In the genomic region with DNA sequence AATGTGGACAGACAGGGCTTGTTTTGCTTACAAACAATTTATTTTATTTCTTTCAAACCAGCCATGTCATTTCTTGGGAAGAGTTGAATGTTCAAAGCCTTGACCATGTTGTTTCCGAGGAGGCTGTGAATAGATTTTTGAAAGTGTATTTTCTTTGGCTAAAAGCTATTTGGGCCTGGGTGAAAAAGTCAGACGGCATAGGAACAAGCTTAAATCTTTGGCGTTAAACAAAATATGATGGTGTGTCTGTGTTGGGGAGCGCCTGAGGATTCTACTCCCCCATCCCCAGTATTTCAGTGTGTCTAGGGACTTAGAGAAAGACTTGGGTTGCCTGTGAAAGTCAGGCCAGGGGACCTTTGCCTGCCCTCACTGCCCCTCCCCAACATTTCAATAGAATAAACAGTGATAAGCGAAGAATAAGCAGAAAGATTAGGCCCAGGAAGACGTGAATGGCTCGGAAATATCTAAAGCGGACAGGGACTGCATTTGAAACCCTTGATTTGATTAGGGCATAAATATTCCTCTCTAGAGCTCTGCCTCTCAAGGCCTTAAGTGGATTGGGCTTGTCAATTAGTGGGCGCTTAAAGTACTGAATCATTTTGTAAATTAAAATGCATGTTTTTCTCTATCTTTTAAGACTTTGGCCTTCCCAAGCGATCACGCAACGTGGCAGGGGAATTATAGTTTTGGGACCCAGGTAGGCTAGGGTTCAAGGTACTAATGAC, we compare ENCODE assay signal across 10 mouse cellular contexts. TPM values are rescaled to one million over a fixed set of nuclear protein-coding genes. Genes with fewer than 3 reads are reported as not detected.
DNase-seq lines count a peak whose midpoint lies in the region; ATAC-seq lines count a peak whose summit lies in the region.
"Had no signal": no experiment of that assay in that cellular context is flagged by ENCODE, and none has a peak within 500 bp of the region (broad histone marks: within the 10 kb centered on the region; RNA-seq: fewer than 3 reads in every experiment).

No protein-coding gene starts in this region.

- no peaks in the 10 kb centered on the region for H3K9me3 ChIP-seq in heart, embryonic 13.5 days
- H3K9me3 ChIP-seq in lung, embryonic 16.5 days (ENCODE audit: control insufficient read depth, low read length): no peaks in the 10 kb centered on the region
- H3K9me3 ChIP-seq in limb, embryonic 11.5 days (ENCODE audit: control insufficient read depth, low read length): no peaks in the 10 kb centered on the region
- no peaks in the 10 kb centered on the region for H3K9me3 ChIP-seq in stomach, embryonic 14.5 days (ENCODE audit: control insufficient read depth, low read depth, low read length)

- intact Hi-C loops in heart, postnatal 14 days (cut with DNase I): loop anchor here (5.0 kb wide), 3 partner anchors 267 to 707 kb away; no protein-coding TSS in a partner anchor

- DNase-seq in heart, postnatal 14 days: no peak
- no peak for DNase-seq in lung, postnatal 25 days (ENCODE audit: low spot score)
- peak; percentile 28 for DNase-seq in limb, embryonic 11.5 days (ENCODE audit: low spot score)
- no peak for DNase-seq in cerebellum, adult 11-12 months

- H3K27ac ChIP-seq in heart, embryonic 13.5 days (replicated peaks): no peak overlapping the region
- H3K27ac ChIP-seq in lung, embryonic 16.5 days (ENCODE audit: low read length): peak overlapping the region; percentile 65
- H3K27ac ChIP-seq in limb, embryonic 11.5 days (replicated peaks; ENCODE audit: low read depth, low read length): peak overlapping the region; percentile 67; the same call in 1 of the 2 replicates
- no peak overlapping the region for H3K27ac ChIP-seq in stomach, embryonic 14.5 days (ENCODE audit: low read length)

- 39% methylated on average over 12 of the region's 12 CpGs for WGBS in heart, embryonic 13.5 days
- 12% methylated on average over 12 of the region's 12 CpGs for WGBS in lung, embryonic 16.5 days
- 16% methylated on average over 12 of the region's 12 CpGs for WGBS in limb, embryonic 11.5 days
- WGBS in stomach, embryonic 14.5 days: 19% methylated on average over 12 of the region's 12 CpGs

- peaks cover 78% of the 10 kb centered on the region for H3K27me3 ChIP-seq in heart, embryonic 13.5 days (replicated peaks)
- H3K27me3 ChIP-seq in lung, embryonic 16.5 days (ENCODE audit: control insufficient read depth, insufficient read depth, low read depth, low read length): peaks cover 14% of the 10 kb centered on the region
- peaks cover 50% of the 10 kb centered on the region for H3K27me3 ChIP-seq in limb, embryonic 11.5 days (ENCODE audit: control insufficient read depth, insufficient read depth, low read length)
- H3K27me3 ChIP-seq in stomach, embryonic 14.5 days (ENCODE audit: control insufficient read depth, insufficient read depth, low read length): peaks cover 16% of the 10 kb centered on the region

- H3K4me3 ChIP-seq in heart, embryonic 13.5 days: peak overlapping the region; percentile 57
- H3K4me3 ChIP-seq in lung, embryonic 16.5 days (ENCODE audit: low read length): peak overlapping the region; percentile 70
- H3K4me3 ChIP-seq in limb, embryonic 11.5 days (ENCODE audit: low read depth, low read length): peak overlapping the region; percentile 66
- H3K4me3 ChIP-seq in stomach, embryonic 14.5 days (ENCODE audit: low read depth, low read length): peak overlapping the region; percentile 44

- H3K4me1 ChIP-seq in heart, embryonic 13.5 days: peaks cover 10% of the 10 kb centered on the region
- peaks cover 11% of the 10 kb centered on the region for H3K4me1 ChIP-seq in lung, embryonic 16.5 days (replicated peaks; ENCODE audit: control insufficient read depth, insufficient read depth, low read length)
- H3K4me1 ChIP-seq in limb, embryonic 11.5 days (ENCODE audit: control insufficient read depth, insufficient read depth, low read length): peaks cover 3% of the 10 kb centered on the region
- H3K4me1 ChIP-seq in stomach, embryonic 14.5 days (ENCODE audit: control insufficient read depth, insufficient read depth, low read length): peaks cover 4% of the 10 kb centered on the region; the same call in 1 of the 2 replicates

- peak overlapping the region; percentile 86 for H3K9ac ChIP-seq in heart, embryonic 13.5 days
- H3K9ac ChIP-seq in lung, embryonic 16.5 days (ENCODE audit: low read length): peak overlapping the region; percentile 91
- peak overlapping the region; percentile 91 for H3K9ac ChIP-seq in limb, embryonic 11.5 days (ENCODE audit: low read length)
- H3K9ac ChIP-seq in stomach, embryonic 14.5 days (replicated peaks; ENCODE audit: low read depth, low read length): no peak overlapping the region; the same call in 1 of the 2 replicates

- peaks cover 3% of the 10 kb centered on the region; the same call in 1 of the 2 replicates for H3K36me3 ChIP-seq in heart, embryonic 13.5 days
- no peaks in the 10 kb centered on the region for H3K36me3 ChIP-seq in lung, embryonic 16.5 days (ENCODE audit: control insufficient read depth, insufficient read depth, low read length)
- H3K36me3 ChIP-seq in limb, embryonic 11.5 days (ENCODE audit: control insufficient read depth, insufficient read depth, low read length): 0 out of 2 replicates have a peak, but pooled peaks cover 2% of the 10 kb centered on the region
- no peaks in the 10 kb centered on the region for H3K36me3 ChIP-seq in stomach, embryonic 14.5 days (ENCODE audit: control insufficient read depth, insufficient read depth, low read length)

- ATAC-seq in heart, embryonic 13.5 days (ENCODE audit: extremely low read depth, insufficient number of reproducible peaks, low FRiP score, low TSS enrichment): no peak
- ATAC-seq in lung, embryonic 16.5 days (ENCODE audit: low read depth): no peak
- ATAC-seq in limb, embryonic 11.5 days (ENCODE audit: insufficient number of reproducible peaks, low FRiP score, low TSS enrichment, low read depth): no peak
- no peak for ATAC-seq in stomach, embryonic 14.5 days (ENCODE audit: insufficient number of reproducible peaks, insufficient read depth, low FRiP score, low read depth)
- no peak for ATAC-seq in megakaryocyte-erythroid progenitor cell, adult 5-6 weeks (replicated peaks; ENCODE audit: low FRiP score, low TSS enrichment, poor library complexity, severe bottlenecking)
- ATAC-seq: CD4-positive, CD25-positive, alpha-beta regulatory T cell, adult 4 months had no signal

- H3K4me2 ChIP-seq in heart, embryonic 13.5 days: peak overlapping the region; percentile 83
- H3K4me2 ChIP-seq in lung, embryonic 16.5 days (ENCODE audit: low read depth, low read length): peak overlapping the region; percentile 69
- peak overlapping the region; percentile 57 for H3K4me2 ChIP-seq in limb, embryonic 11.5 days (ENCODE audit: low read depth, severe bottlenecking)
- peak overlapping the region; percentile 82 for H3K4me2 ChIP-seq in stomach, embryonic 14.5 days (replicated peaks; ENCODE audit: low read depth, low read length)

RNA-seq across cellular contexts. Expression of a gene that starts 4.3 kb away (rescaled TPM):
- 9.4 and 12.8 TPM in 2 replicates for polyA plus RNA-seq in heart, embryonic 13.5 days (2015; fragmentation: Nextera tagmentation; extraction: Ambion mirVana)
- total RNA-seq in heart, postnatal 14 days (2021): 10 to 100 TPM; 15.1 to 17.8 TPM
- 53.4 and 65.3 TPM in 2 replicates for polyA plus RNA-seq in lung, embryonic 16.5 days (2015; fragmentation: Nextera tagmentation; extraction: Ambion mirVana)
- polyA plus RNA-seq in limb, embryonic 11.5 days (2014; fragmentation: Nextera tagmentation; extraction: Ambion mirVana): 42.6 and 52.2 TPM in 2 replicates
- 20.4 and 20.6 TPM in 2 replicates for polyA plus RNA-seq in stomach, embryonic 14.5 days (2014; fragmentation: Nextera tagmentation; extraction: Ambion mirVana)
- not detected in 2 replicates for total RNA-seq in megakaryocyte-erythroid progenitor cell, adult 5-6 weeks (2014; fragmentation: Nextera tagmentation)
- total RNA-seq in megakaryocyte-erythroid progenitor cell, adult 5-6 weeks (2017): not detected in 2 replicates
- total RNA-seq: neutrophil, adult 5-6 weeks had no signal

Comparison
In these comparisons a context has a peak if more than half of its experiments do, and no peak if none do; other contexts are left out.
1. H3K27ac ChIP-seq: peak in lung, embryonic 16.5 days (single experiment) and limb, embryonic 11.5 days (single experiment); none in heart, embryonic 13.5 days (single experiment) and stomach, embryonic 14.5 days (single experiment).
2. Peak in every context shown above with its lines, with median percentiles within 50 percentile points of each other: H3K4me2 ChIP-seq and H3K4me3 ChIP-seq.